Mouse (Mus musculus): ENCODE results near the gene Atxn1. TPM values are rescaled to one million over a fixed set of nuclear protein-coding genes. Genes with fewer than 3 reads are reported as not detected.

Atxn1 gene
- polyA plus RNA-seq, 1 experiment from 2014 or later, result 7.4 TPM

DNA sequence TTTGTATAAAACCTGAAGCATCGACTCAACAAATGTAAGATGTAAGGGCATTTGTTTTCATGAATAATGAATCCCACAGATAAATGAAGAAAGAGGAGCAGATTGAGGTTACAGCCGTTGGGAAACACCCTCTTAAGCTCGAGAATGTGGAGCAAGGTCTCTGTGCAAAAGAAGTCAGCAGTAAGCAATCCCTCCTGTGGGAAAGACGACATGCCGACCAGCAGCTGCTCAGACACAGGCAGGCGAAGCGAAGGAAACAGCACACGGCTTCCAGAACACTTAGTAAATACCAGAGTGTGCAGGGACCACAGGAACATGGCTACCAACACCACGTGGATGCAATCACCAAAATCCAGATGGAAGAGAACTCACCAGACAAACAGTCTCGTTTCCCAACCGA is 294.8 kb downstream of the Atxn1 start:
- WGBS, result 76% methylated on average over 11 of the region's 11 CpGs
- H3K27ac ChIP-seq (replicated peaks in 1 of 2; ENCODE audit: control insufficient read depth in 1 of 2, insufficient read depth in 1 of 2, low read depth in 2 of 2, low read length in 2 of 2), result no peak overlapping the region
- no peaks in the 10 kb centered on the region for H3K9me3 ChIP-seq (ENCODE audit: control insufficient read depth, low read length)
- H3K4me2 ChIP-seq (ENCODE audit: low read length), result no peak overlapping the region
- H3K36me3 ChIP-seq (ENCODE audit: control insufficient read depth, insufficient read depth, low read length), result no peaks in the 10 kb centered on the region
- H3K27me3 ChIP-seq (ENCODE audit: control insufficient read depth, insufficient read depth, low read length), result no peaks in the 10 kb centered on the region
- no peak overlapping the region for H3K4me3 ChIP-seq (ENCODE audit: control insufficient read depth in 1 of 2, insufficient read depth in 1 of 2, low read depth in 1 of 2, low read length in 2 of 2)
- no peak for ATAC-seq (ENCODE audit: insufficient number of reproducible peaks, insufficient read depth, low FRiP score, low read depth)
- H3K4me1 ChIP-seq (ENCODE audit: control insufficient read depth in 2 of 2, insufficient read depth in 2 of 2, low read length in 2 of 2), result 0 out of 4 replicates have a peak, but pooled peaks cover 0 to 5% of the 10 kb centered on the region in 2 experiments
- H3K9ac ChIP-seq (ENCODE audit: low read length), result no peak overlapping the region

DNA sequence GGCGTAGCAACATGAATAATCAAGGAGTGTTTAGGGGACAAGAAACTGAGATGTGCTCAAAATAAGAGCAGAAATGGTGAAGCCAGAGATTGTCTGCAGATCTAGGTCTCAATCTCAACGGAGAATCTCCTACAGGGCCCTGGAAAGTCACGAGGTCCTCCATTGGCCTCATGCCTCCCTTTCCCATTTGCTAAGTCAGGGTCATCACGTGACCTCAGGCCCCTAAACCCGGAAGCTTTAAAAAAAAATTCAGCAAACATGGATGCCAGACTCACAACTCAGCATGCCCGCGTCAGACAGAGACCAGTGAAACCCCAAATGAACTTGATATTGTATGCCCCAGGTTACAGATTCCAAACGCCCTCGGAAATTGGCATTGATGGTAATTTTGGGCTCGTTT is 302.0 kb downstream of the Atxn1 start:
- 88% methylated on average over 10 of the region's 10 CpGs for WGBS
- H3K4me2 ChIP-seq (ENCODE audit: low read length), result no peak overlapping the region
- no peak for ATAC-seq (ENCODE audit: insufficient number of reproducible peaks, insufficient read depth, low FRiP score, low read depth)

DNA sequence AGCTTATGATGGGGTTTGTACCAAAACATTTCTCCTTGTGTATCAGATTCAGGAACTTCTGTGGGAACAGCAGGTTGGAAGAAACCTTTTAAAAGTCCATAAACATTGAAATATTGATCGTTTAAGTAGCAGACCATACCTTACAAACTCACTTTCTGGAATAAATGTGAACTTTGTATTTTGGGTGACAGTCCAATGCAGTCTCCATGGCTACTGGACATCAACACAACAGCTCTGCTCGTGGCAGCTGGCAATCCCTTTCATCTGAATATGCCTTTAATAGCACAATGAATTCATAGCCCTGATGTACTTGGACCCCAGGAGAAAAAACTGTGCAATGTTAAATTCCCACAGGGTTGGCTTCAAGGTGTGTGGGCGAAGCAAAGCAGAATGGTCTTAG is 302.6 kb downstream of the Atxn1 start:
- no peak overlapping the region for H3K9ac ChIP-seq (ENCODE audit: low read length)
- no peak for ATAC-seq (ENCODE audit: insufficient number of reproducible peaks, insufficient read depth, low FRiP score, low read depth)
- H3K9me3 ChIP-seq (ENCODE audit: control insufficient read depth, low read length), result no peaks in the 10 kb centered on the region
- no peaks in the 10 kb centered on the region for H3K27me3 ChIP-seq (ENCODE audit: control insufficient read depth, insufficient read depth, low read length)
- no peak overlapping the region; a peak in 1 of 4 replicates for H3K27ac ChIP-seq (replicated peaks in 1 of 2; ENCODE audit: control insufficient read depth in 1 of 2, insufficient read depth in 1 of 2, low read depth in 2 of 2, low read length in 2 of 2)
- WGBS, result 72% methylated on average over 3 of the region's 3 CpGs
- no peak overlapping the region for H3K4me3 ChIP-seq (ENCODE audit: control insufficient read depth in 1 of 2, insufficient read depth in 1 of 2, low read depth in 1 of 2, low read length in 2 of 2)
- no peaks in the 10 kb centered on the region for H3K36me3 ChIP-seq (ENCODE audit: control insufficient read depth, insufficient read depth, low read length)
- peaks cover 0 to 2% of the 10 kb centered on the region in 2 experiments; a peak in 2 of 4 replicates for H3K4me1 ChIP-seq (ENCODE audit: control insufficient read depth in 2 of 2, insufficient read depth in 2 of 2, low read length in 2 of 2)
- H3K4me2 ChIP-seq (ENCODE audit: low read length), result no peak overlapping the region

More for the DNA sequence above, 302.0 kb downstream of the Atxn1 start:
- Histone ChIP-seq H3K9me3 (ENCODE audit: control insufficient read depth, low read length) (no peaks in the 10 kb centered on the region), H3K9ac (ENCODE audit: low read length) (no peak overlapping the region), H3K4me1 (ENCODE audit: control insufficient read depth in 2 of 2, insufficient read depth in 2 of 2, low read length in 2 of 2) (peaks cover 0 to 2% of the 10 kb centered on the region in 2 experiments; a peak in 2 of 4 replicates), H3K27me3 (ENCODE audit: control insufficient read depth, insufficient read depth, low read length) (no peaks in the 10 kb centered on the region), H3K4me3 (ENCODE audit: control insufficient read depth in 1 of 2, insufficient read depth in 1 of 2, low read depth in 1 of 2, low read length in 2 of 2) (no peak overlapping the region), H3K36me3 (ENCODE audit: control insufficient read depth, insufficient read depth, low read length) (no peaks in the 10 kb centered on the region), H3K27ac (replicated peaks in 1 of 2; ENCODE audit: control insufficient read depth in 1 of 2, insufficient read depth in 1 of 2, low read depth in 2 of 2, low read length in 2 of 2) (no peak overlapping the region)

DNA sequence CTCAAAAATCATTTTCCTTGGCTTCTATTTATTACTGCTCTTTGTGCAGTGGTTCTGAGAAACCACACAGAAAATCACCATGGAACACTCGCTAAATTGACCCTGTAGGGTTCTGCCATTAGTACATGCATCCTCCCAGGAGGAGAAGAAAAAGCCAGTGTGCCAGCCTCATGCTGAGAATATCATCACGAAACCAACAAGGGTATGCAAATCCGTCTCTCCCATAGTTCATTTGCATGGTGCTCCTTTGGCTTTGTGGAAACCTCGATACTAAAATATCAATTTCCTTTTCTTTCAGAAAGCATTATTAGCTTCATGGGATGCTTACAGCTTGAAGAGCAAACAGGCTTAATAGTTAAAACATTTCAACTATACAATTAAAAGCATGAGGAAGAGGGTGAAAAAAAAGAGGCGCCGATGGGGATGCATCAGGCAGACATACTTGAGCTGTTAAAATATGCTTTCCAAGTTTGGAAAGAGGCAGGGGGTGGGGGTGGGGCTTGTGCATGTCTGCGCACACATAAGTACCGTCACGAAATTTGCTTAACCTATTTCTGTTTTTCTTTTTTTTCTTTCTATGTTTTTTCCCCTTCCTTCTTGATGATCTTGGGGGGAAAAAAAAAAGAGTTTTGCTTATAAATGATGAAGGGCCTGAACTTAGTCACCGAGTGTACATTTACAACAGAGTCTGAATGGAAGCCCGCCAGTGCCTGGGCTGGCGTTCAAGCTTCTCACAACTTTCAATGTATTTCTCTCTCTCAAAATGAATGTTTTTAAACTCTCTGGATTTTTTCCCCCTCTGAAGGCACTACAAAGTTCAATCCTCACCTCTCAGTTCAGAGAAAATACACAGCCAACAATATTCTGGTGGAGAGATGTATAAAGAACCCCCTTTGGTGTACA is 303.3 kb downstream of the Atxn1 start:
- Histone ChIP-seq H3K4me2 (ENCODE audit: low read length) (no peak overlapping the region), H3K4me3 (ENCODE audit: control insufficient read depth in 1 of 2, insufficient read depth in 1 of 2, low read depth in 1 of 2, low read length in 2 of 2) (no peak overlapping the region), H3K9me3 (ENCODE audit: control insufficient read depth, low read length) (no peaks in the 10 kb centered on the region), H3K36me3 (ENCODE audit: control insufficient read depth, insufficient read depth, low read length) (no peaks in the 10 kb centered on the region), H3K27me3 (ENCODE audit: control insufficient read depth, insufficient read depth, low read length) (no peaks in the 10 kb centered on the region), H3K9ac (ENCODE audit: low read length) (no peak overlapping the region), H3K27ac (replicated peaks in 1 of 2; ENCODE audit: control insufficient read depth in 1 of 2, insufficient read depth in 1 of 2, low read depth in 2 of 2, low read length in 2 of 2) (no peak overlapping the region; a peak in 1 of 4 replicates), H3K4me1 (ENCODE audit: control insufficient read depth in 2 of 2, insufficient read depth in 2 of 2, low read length in 2 of 2) (peaks cover 0 to 2% of the 10 kb centered on the region in 2 experiments; a peak in 2 of 4 replicates)
- WGBS, result 80% methylated on average over 12 of the region's 12 CpGs
- ATAC-seq (ENCODE audit: insufficient number of reproducible peaks, insufficient read depth, low FRiP score, low read depth), result no peak

DNA sequence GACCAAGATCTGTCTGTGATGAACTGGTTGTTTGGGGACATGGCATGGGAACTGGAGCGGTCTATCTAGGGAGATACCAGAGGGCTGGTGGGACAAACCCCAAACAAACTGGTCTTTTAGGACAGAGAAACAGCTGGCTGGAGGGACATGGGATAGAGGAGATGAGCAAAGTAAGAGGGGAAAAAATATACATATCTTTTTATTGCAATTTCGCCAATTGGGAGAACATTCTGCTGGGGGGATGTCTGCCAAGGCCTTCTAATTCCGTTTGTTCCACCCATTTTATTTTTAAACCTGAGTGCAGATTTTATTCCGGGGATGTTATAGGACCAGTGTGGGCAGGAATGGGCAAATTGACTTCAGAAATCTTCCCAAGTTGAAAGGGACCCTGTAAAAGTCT is 305.0 kb downstream of the Atxn1 start:
- H3K9ac ChIP-seq (ENCODE audit: low read length), result no peak overlapping the region
- ATAC-seq (ENCODE audit: insufficient number of reproducible peaks, insufficient read depth, low FRiP score, low read depth), result no peak
- WGBS, result 72% methylated on average over 4 of the region's 4 CpGs

DNA sequence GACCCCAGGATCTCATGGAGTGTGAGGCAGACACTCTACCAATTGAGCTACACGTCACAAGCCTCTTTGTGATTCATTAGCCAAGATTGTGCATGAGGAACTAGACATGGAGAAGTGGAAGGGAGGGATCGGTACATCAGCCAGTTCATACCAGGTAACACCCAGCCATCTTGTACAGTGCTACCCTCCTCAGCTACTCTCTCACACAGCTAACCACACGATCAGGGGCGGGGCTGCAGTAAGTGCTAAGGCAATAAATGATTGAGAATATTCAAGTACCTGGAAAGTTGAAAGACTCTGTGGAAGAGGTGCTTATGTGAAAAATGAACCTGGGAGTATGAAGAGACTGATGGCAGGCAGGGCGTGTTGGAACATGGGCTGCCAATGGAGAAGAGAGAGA is 306.5 kb downstream of the Atxn1 start:
- Histone ChIP-seq H3K36me3 (ENCODE audit: control insufficient read depth, insufficient read depth, low read length) (no peaks in the 10 kb centered on the region), H3K27ac (replicated peaks in 1 of 2; ENCODE audit: control insufficient read depth in 1 of 2, insufficient read depth in 1 of 2, low read depth in 2 of 2, low read length in 2 of 2) (no peak overlapping the region), H3K9ac (ENCODE audit: low read length) (no peak overlapping the region), H3K4me3 (ENCODE audit: control insufficient read depth in 1 of 2, insufficient read depth in 1 of 2, low read depth in 1 of 2, low read length in 2 of 2) (no peak overlapping the region), H3K27me3 (ENCODE audit: control insufficient read depth, insufficient read depth, low read length) (no peaks in the 10 kb centered on the region), H3K4me2 (ENCODE audit: low read length) (no peak overlapping the region), H3K4me1 (ENCODE audit: control insufficient read depth in 2 of 2, insufficient read depth in 2 of 2, low read length in 2 of 2) (peaks cover 0 to 2% of the 10 kb centered on the region in 2 experiments; a peak in 2 of 4 replicates), H3K9me3 (ENCODE audit: control insufficient read depth, low read length) (no peaks in the 10 kb centered on the region)
- ATAC-seq (ENCODE audit: insufficient number of reproducible peaks, insufficient read depth, low FRiP score, low read depth), result no peak
- WGBS, result 87% methylated on average over 5 of the region's 5 CpGs

More for the DNA sequence above, 305.0 kb downstream of the Atxn1 start:
- Histone ChIP-seq H3K27ac (replicated peaks in 1 of 2; ENCODE audit: control insufficient read depth in 1 of 2, insufficient read depth in 1 of 2, low read depth in 2 of 2, low read length in 2 of 2) (no peak overlapping the region), H3K27me3 (ENCODE audit: control insufficient read depth, insufficient read depth, low read length) (no peaks in the 10 kb centered on the region), H3K4me2 (ENCODE audit: low read length) (no peak overlapping the region), H3K4me1 (ENCODE audit: control insufficient read depth in 2 of 2, insufficient read depth in 2 of 2, low read length in 2 of 2) (peaks cover 0 to 2% of the 10 kb centered on the region in 2 experiments; a peak in 2 of 4 replicates), H3K9me3 (ENCODE audit: control insufficient read depth, low read length) (no peaks in the 10 kb centered on the region), H3K4me3 (ENCODE audit: control insufficient read depth in 1 of 2, insufficient read depth in 1 of 2, low read depth in 1 of 2, low read length in 2 of 2) (no peak overlapping the region), H3K36me3 (ENCODE audit: control insufficient read depth, insufficient read depth, low read length) (no peaks in the 10 kb centered on the region)

DNA sequence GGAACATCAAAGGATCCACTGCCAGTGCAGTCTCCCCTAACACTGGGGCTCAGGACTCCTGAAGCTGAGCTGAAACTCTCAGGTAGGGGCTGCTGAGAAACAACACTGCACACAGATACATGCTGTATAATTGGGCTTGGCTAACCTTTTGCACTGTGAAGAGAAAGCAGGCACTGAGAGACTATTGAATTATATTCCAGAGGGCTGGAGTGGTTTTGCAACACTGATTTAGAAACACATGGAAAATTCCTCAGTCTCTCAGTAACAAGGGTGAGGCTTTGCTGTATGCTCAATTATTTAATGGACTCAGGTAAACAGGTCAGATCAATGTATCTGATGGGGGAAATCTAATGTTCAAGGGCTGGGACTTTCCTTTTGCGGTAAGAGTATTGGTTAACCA is 307.6 kb downstream of the Atxn1 start:
- Histone ChIP-seq H3K4me2 (ENCODE audit: low read length) (no peak overlapping the region), H3K9ac (ENCODE audit: low read length) (no peak overlapping the region), H3K4me1 (ENCODE audit: control insufficient read depth in 2 of 2, insufficient read depth in 2 of 2, low read length in 2 of 2) (no peaks in the 10 kb centered on the region), H3K9me3 (ENCODE audit: control insufficient read depth, low read length) (peaks cover 4% of the 10 kb centered on the region; the same call in 1 of the 2 replicates), H3K27me3 (ENCODE audit: control insufficient read depth, insufficient read depth, low read length) (no peaks in the 10 kb centered on the region), H3K4me3 (ENCODE audit: control insufficient read depth in 1 of 2, insufficient read depth in 1 of 2, low read depth in 1 of 2, low read length in 2 of 2) (no peak overlapping the region), H3K27ac (replicated peaks in 1 of 2; ENCODE audit: control insufficient read depth in 1 of 2, insufficient read depth in 1 of 2, low read depth in 2 of 2, low read length in 2 of 2) (no peak overlapping the region), H3K36me3 (ENCODE audit: control insufficient read depth, insufficient read depth, low read length) (no peaks in the 10 kb centered on the region)
- ATAC-seq (ENCODE audit: insufficient number of reproducible peaks, insufficient read depth, low FRiP score, low read depth), result no peak
- 97% methylated on average over 1 of the region's 1 CpGs for WGBS
